Mouse (Mus musculus): ENCODE results near the gene Brd9. TPM values are rescaled to one million over a fixed set of nuclear protein-coding genes. Genes with fewer than 3 reads are reported as not detected.
A peak's percentile ranks its signal among the peaks of the same experiment; 100 is the strongest.

Brd9 gene
- polyA plus RNA-seq, 1 experiment from 2014 or later, result 37.5 TPM

GRCm38 (mm10) chr13:73953551-73954130, 16.0 kb downstream of the Brd9 start:
- no peak overlapping the region for H3K4me3 ChIP-seq
- 94% methylated on average over 1 of the region's 1 CpGs for WGBS
- H3K9ac ChIP-seq, result no peak overlapping the region
- no peak overlapping the region for H3K4me2 ChIP-seq
- no peaks in the 10 kb centered on the region for H3K4me1 ChIP-seq (replicated peaks)
- no peaks in the 10 kb centered on the region for H3K27me3 ChIP-seq
- H3K27ac ChIP-seq, result no peak overlapping the region
- peaks cover 83% of the 10 kb centered on the region for H3K36me3 ChIP-seq
- ATAC-seq (replicated peaks; ENCODE audit: insufficient number of reproducible peaks, insufficient read depth, low FRiP score, low read depth), result no peak
- no peaks in the 10 kb centered on the region for H3K9me3 ChIP-seq (replicated peaks)

- no peak overlapping the region for H3K27ac ChIP-seq
- H3K4me2 ChIP-seq, result no peak overlapping the region
- H3K27me3 ChIP-seq, result no peaks in the 10 kb centered on the region
- 68% methylated on average over 6 of the region's 6 CpGs for WGBS
- ATAC-seq (replicated peaks; ENCODE audit: insufficient number of reproducible peaks, insufficient read depth, low FRiP score, low read depth), result no peak
- H3K9ac ChIP-seq, result no peak overlapping the region
- no peaks in the 10 kb centered on the region for H3K4me1 ChIP-seq (replicated peaks)
- no peaks in the 10 kb centered on the region for H3K9me3 ChIP-seq (replicated peaks)
- no peak overlapping the region for H3K4me3 ChIP-seq
- peaks cover 82% of the 10 kb centered on the region for H3K36me3 ChIP-seq
These were observed 17.1 kb downstream of the Brd9 start for GRCm38 (mm10) chr13:73954666-73955065.

- peaks cover 83% of the 10 kb centered on the region for H3K36me3 ChIP-seq
- no peak for ATAC-seq (replicated peaks; ENCODE audit: insufficient number of reproducible peaks, insufficient read depth, low FRiP score, low read depth)
- 90% methylated on average over 5 of the region's 5 CpGs for WGBS
- H3K9ac ChIP-seq, result no peak overlapping the region
- no peaks in the 10 kb centered on the region for H3K9me3 ChIP-seq (replicated peaks)
- no peak overlapping the region for H3K4me2 ChIP-seq
- no peak overlapping the region for H3K4me3 ChIP-seq
- H3K27me3 ChIP-seq, result no peaks in the 10 kb centered on the region
- H3K4me1 ChIP-seq (replicated peaks), result no peaks in the 10 kb centered on the region
- no peak overlapping the region for H3K27ac ChIP-seq
These were observed 17.9 kb downstream of the Brd9 start for GRCm38 (mm10) chr13:73955531-73955930.

GRCm38 (mm10) chr13:73960117-73960652, 22.6 kb downstream of the Brd9 start:
- WGBS, result 83% methylated on average over 10 of the region's 10 CpGs
- Histone ChIP-seq H3K4me2 (no peak overlapping the region), H3K9ac (no peak overlapping the region), H3K36me3 (peaks cover 59% of the 10 kb centered on the region), H3K9me3 (replicated peaks) (no peaks in the 10 kb centered on the region), H3K27me3 (no peaks in the 10 kb centered on the region), H3K4me3 (no peak overlapping the region), H3K27ac (no peak overlapping the region), H3K4me1 (replicated peaks) (no peaks in the 10 kb centered on the region)
- no peak for ATAC-seq (replicated peaks; ENCODE audit: insufficient number of reproducible peaks, insufficient read depth, low FRiP score, low read depth)

- no peak overlapping the region for H3K4me3 ChIP-seq
- no peak overlapping the region for H3K27ac ChIP-seq
- no peaks in the 10 kb centered on the region for H3K27me3 ChIP-seq
- H3K9me3 ChIP-seq (replicated peaks), result no peaks in the 10 kb centered on the region
- 79% methylated on average over 4 of the region's 4 CpGs for WGBS
- peaks cover 49% of the 10 kb centered on the region for H3K36me3 ChIP-seq
- ATAC-seq (replicated peaks; ENCODE audit: insufficient number of reproducible peaks, insufficient read depth, low FRiP score, low read depth), result no peak
- no peak overlapping the region for H3K9ac ChIP-seq
- no peaks in the 10 kb centered on the region for H3K4me1 ChIP-seq (replicated peaks)
- no peak overlapping the region for H3K4me2 ChIP-seq
These were observed 23.6 kb downstream of the Brd9 start for GRCm38 (mm10) chr13:73961177-73961576.

- Histone ChIP-seq H3K4me3 (no peak within 1 kb of the TSS), H3K4me2 (no peak within 1 kb of the TSS), H3K9ac (no peak within 1 kb of the TSS), H3K9me3 (replicated peaks) (no peaks in the 10 kb centered on the region), H3K36me3 (peaks cover 29% of the 10 kb centered on the region), H3K27me3 (no peaks in the 10 kb centered on the region), H3K4me1 (replicated peaks) (no peaks in the 10 kb centered on the region), H3K27ac (no peak within 1 kb of the TSS)
- WGBS, result 90% methylated on average over 5 of the region's 5 CpGs
- no peak for ATAC-seq (replicated peaks; ENCODE audit: insufficient number of reproducible peaks, insufficient read depth, low FRiP score, low read depth)
These were observed 25.9 kb downstream of the Brd9 start, which contains the start of gene Zdhhc11 for GRCm38 (mm10) chr13:73963551-73963950. Gene Zdhhc11, plus strand, starts transcription at chr13:73963851.

GRCm38 (mm10) chr13:73970545-73971448, 33.2 kb downstream of the Brd9 start:
- WGBS, result 11% methylated on average over 12 of the region's 12 CpGs
- Histone ChIP-seq H3K9ac (no peak overlapping the region), H3K4me3 (peak overlapping the region; percentile 29; the same call in 1 of the 2 replicates)

GRCm38 (mm10) chr13:73974523-73974922, 36.9 kb downstream of the Brd9 start:
- WGBS, result 83% methylated on average over 3 of the region's 3 CpGs
- H3K36me3 ChIP-seq, result no peaks in the 10 kb centered on the region
- no peak overlapping the region for H3K9ac ChIP-seq
- H3K4me1 ChIP-seq (replicated peaks), result peaks cover 15% of the 10 kb centered on the region
- no peaks in the 10 kb centered on the region for H3K9me3 ChIP-seq (replicated peaks)
- H3K4me2 ChIP-seq, result no peak overlapping the region
- H3K27me3 ChIP-seq, result no peaks in the 10 kb centered on the region
- no peak overlapping the region for H3K4me3 ChIP-seq
- H3K27ac ChIP-seq, result no peak overlapping the region
- ATAC-seq (replicated peaks; ENCODE audit: insufficient number of reproducible peaks, insufficient read depth, low FRiP score, low read depth), result no peak

More at GRCm38 (mm10) chr13:73970545-73971448, 33.2 kb downstream of the Brd9 start:
- H3K4me1 ChIP-seq (replicated peaks), result peaks cover 15% of the 10 kb centered on the region
- H3K36me3 ChIP-seq, result no peaks in the 10 kb centered on the region
- peak overlapping the region; percentile 54 for H3K4me2 ChIP-seq
- H3K27me3 ChIP-seq, result no peaks in the 10 kb centered on the region
- ATAC-seq (replicated peaks; ENCODE audit: insufficient number of reproducible peaks, insufficient read depth, low FRiP score, low read depth), result peak; percentile 89
- H3K9me3 ChIP-seq (replicated peaks), result no peaks in the 10 kb centered on the region
- peak overlapping the region; percentile 77 for H3K27ac ChIP-seq

GRCm38 (mm10) chr13:73976935-73977334, 39.3 kb downstream of the Brd9 start:
- no peak overlapping the region for H3K4me3 ChIP-seq
- no peak for ATAC-seq (replicated peaks; ENCODE audit: insufficient number of reproducible peaks, insufficient read depth, low FRiP score, low read depth)
- no peak overlapping the region for H3K9ac ChIP-seq
- no peaks in the 10 kb centered on the region for H3K4me1 ChIP-seq (replicated peaks)
- WGBS, result 83% methylated on average over 5 of the region's 5 CpGs
- no peak overlapping the region for H3K4me2 ChIP-seq
- no peaks in the 10 kb centered on the region for H3K27me3 ChIP-seq
- no peaks in the 10 kb centered on the region for H3K9me3 ChIP-seq (replicated peaks)
- no peak overlapping the region for H3K27ac ChIP-seq
- H3K36me3 ChIP-seq, result no peaks in the 10 kb centered on the region

GRCm38 (mm10) chr13:73990325-73990724, 52.7 kb downstream of the Brd9 start:
- H3K9me3 ChIP-seq (replicated peaks), result no peaks in the 10 kb centered on the region
- H3K27ac ChIP-seq, result no peak overlapping the region
- no peak for ATAC-seq (replicated peaks; ENCODE audit: insufficient number of reproducible peaks, insufficient read depth, low FRiP score, low read depth)
- H3K4me3 ChIP-seq, result no peak overlapping the region
- no peak overlapping the region for H3K9ac ChIP-seq
- H3K4me2 ChIP-seq, result no peak overlapping the region
- H3K36me3 ChIP-seq, result no peaks in the 10 kb centered on the region
- WGBS, result 66% methylated on average over 5 of the region's 5 CpGs
- no peaks in the 10 kb centered on the region for H3K27me3 ChIP-seq
- H3K4me1 ChIP-seq (replicated peaks), result peaks cover 5% of the 10 kb centered on the region; the same call in 1 of the 2 replicates

GRCm38 (mm10) chr13:73990761-73991160, 53.1 kb downstream of the Brd9 start:
- 10% methylated on average over 2 of the region's 2 CpGs for WGBS
- H3K27me3 ChIP-seq, result no peaks in the 10 kb centered on the region
- no peaks in the 10 kb centered on the region for H3K9me3 ChIP-seq (replicated peaks)
- H3K4me2 ChIP-seq, result no peak overlapping the region
- H3K4me3 ChIP-seq, result no peak overlapping the region
- no peak overlapping the region for H3K9ac ChIP-seq
- no peak overlapping the region for H3K27ac ChIP-seq
- peaks cover 5% of the 10 kb centered on the region; the same call in 1 of the 2 replicates for H3K4me1 ChIP-seq (replicated peaks)
- no peak for ATAC-seq (replicated peaks; ENCODE audit: insufficient number of reproducible peaks, insufficient read depth, low FRiP score, low read depth)
- no peaks in the 10 kb centered on the region for H3K36me3 ChIP-seq

Measured in heart, embryonic 15.5 days (tissue).